Mouse (Mus musculus) hindbrain, embryonic 10.5 days (tissue): ENCODE measurements around the gene Rgs11. TPM values are rescaled to one million over a fixed set of nuclear protein-coding genes. Genes with fewer than 3 reads are reported as not detected.

ENCODE experiments used
- DNase-seq: peaks from one replicate; pipeline ENCODE4 v3.0.0-alpha.2; 2017; ENCODE audit warnings: low spot score
- H3K27ac ChIP-seq: fragments of 300-500 bp; sonication (generic); 2 replicates; pipeline ENCODE4 v1.5.1; 2016; ENCODE audit warnings: mild to moderate bottlenecking, moderate library complexity
- H3K27me3 ChIP-seq: fragments of 300-500 bp; sonication (generic); 2 replicates; pipeline ENCODE4 v1.6.1; 2016; ENCODE audit warnings: mild to moderate bottlenecking; ENCODE audit not compliant: poor library complexity, insufficient read depth, severe bottlenecking
- H3K36me3 ChIP-seq: fragments of 300-500 bp; sonication (generic); 2 replicates; pipeline ENCODE4 v1.6.1; 2016; ENCODE audit warnings: mild to moderate bottlenecking, moderate library complexity
- H3K4me1 ChIP-seq: fragments of 300-500 bp; sonication (generic); replicated peaks from 2 replicates; pipeline ENCODE4 v1.6.1; 2016; ENCODE audit warnings: mild to moderate bottlenecking
- H3K4me3 ChIP-seq: fragments of 300-500 bp; sonication (generic); 2 replicates; pipeline ENCODE4 v1.5.1; 2016; ENCODE audit warnings: mild to moderate bottlenecking, moderate library complexity
- H3K9me3 ChIP-seq: fragments of 300-500 bp; sonication (generic); 2 replicates; pipeline ENCODE4 v1.6.1; 2016; ENCODE audit warnings: mild to moderate bottlenecking, moderate library complexity
- WGBS: fragments of 180-500 bp; shearing (Covaris S2); methylation state at CpG from one replicate; pipeline ENCODE4 v1.1.7; 2016; 5-methylcytosine and 5-hydroxymethylcytosine counted together
- polyA plus RNA-seq: library from polyadenylated mRNA; unstranded; fragments of >200 nt; fragmentation: Nextera tagmentation; extraction: Ambion mirVana; gene quantifications from 2 replicates; pipeline ENCODE4 v1.2.1, GENCODE M21; 2016

The Rgs11 gene
- polyA plus RNA-seq, 1 experiment from 2014 or later = 1.5 TPM

DNA sequence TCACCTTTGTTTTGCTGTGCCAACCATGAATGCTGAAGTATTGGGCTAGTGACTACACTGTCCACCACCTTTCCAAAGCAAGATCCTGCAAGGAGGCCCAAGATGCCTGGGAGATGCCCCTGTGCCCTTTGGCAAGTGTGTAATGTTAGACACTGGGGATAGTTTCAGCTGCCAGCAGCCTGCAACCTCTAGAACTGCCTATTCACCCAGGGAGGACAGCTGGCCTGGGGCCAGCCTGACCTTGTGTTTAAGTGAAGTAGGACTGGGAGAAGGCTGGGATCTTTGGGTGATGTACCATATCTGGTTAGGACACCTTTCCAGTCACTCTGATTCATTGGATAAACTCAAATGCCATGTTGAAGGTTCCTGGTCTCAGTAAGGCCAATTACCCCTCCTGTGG lies 753 bp upstream of the Rgs11 start:
- H3K27ac ChIP-seq = no peak overlapping the region
- DNase-seq = no peak
- H3K9me3 ChIP-seq = no peaks in the 10 kb centered on the region
- H3K36me3 ChIP-seq = peaks cover 23% of the 10 kb centered on the region
- peaks cover 80% of the 10 kb centered on the region for H3K27me3 ChIP-seq
- H3K4me1 ChIP-seq = peaks cover 50% of the 10 kb centered on the region
- no peak overlapping the region for H3K4me3 ChIP-seq

- DNase-seq = no peak
- WGBS = 2% methylated on average over 30 of the region's 30 CpGs
- peaks cover 82% of the 10 kb centered on the region for H3K27me3 ChIP-seq
These were observed 615 bp downstream of the Rgs11 start for GRCm38 (mm10) chr17:26203321-26203811.

DNA sequence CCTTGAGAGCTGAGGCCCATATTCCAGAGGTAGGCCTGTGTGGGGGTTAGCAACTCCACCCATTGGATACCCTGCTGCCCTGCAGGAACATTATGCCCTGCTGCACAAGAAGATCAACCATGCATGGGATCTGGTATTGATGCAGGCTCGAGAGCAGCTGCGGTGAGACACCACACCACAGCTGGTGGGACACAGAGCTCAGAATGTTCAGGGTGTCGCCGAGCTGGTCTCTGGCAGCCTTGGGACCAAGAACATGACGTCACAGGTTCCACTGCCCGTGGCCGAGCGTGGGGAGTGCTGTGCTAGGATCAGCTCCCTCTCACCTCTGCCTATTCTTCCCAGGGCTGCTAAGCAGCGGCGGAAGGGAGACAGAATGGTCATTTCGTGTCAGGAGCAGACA lies 2.0 kb downstream of the Rgs11 start:
- Histone ChIP-seq H3K36me3 (no peaks in the 10 kb centered on the region), H3K27ac (0 out of 2 replicates have a peak overlapping the region, but pooled peaks have one; percentile 23), H3K9me3 (no peaks in the 10 kb centered on the region), H3K4me3 (no peak overlapping the region), H3K4me1 (peaks cover 50% of the 10 kb centered on the region), H3K27me3 (peaks cover 68% of the 10 kb centered on the region)
- no peak for DNase-seq
- WGBS = 37% methylated on average over 11 of the region's 11 CpGs

More at GRCm38 (mm10) chr17:26203321-26203811, 615 bp downstream of the Rgs11 start:
- H3K4me1 ChIP-seq = peaks cover 50% of the 10 kb centered on the region
- no peaks in the 10 kb centered on the region for H3K9me3 ChIP-seq
- H3K4me3 ChIP-seq = peak overlapping the region; percentile 51
- peaks cover 9% of the 10 kb centered on the region; the same call in 1 of the 2 replicates for H3K36me3 ChIP-seq
- 0 out of 2 replicates have a peak overlapping the region, but pooled peaks have one; percentile 50 for H3K27ac ChIP-seq

DNA sequence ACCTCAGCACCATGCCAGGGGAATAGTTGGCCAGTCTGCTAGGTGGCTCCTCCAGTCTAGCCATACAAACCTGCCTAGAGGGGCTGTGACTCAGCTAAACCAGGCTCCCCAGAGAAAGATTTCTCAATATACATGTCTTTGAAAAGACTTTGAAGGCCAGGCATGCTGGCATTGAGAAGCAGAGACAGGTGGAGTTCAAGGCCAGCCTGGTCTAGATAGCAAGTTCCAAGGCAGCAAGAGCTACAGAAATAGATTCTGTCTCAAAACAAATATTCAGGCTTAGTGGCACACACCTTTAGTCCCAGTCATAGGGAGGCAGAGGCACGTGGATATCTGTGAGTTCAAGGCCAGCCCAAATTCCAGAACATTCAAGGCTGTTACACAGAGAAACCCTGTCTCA lies 3.6 kb downstream of the Rgs11 start:
- no peak for DNase-seq
- 58% methylated on average over 1 of the region's 1 CpGs for WGBS
- Histone ChIP-seq H3K27me3 (peaks cover 52% of the 10 kb centered on the region), H3K36me3 (no peaks in the 10 kb centered on the region), H3K9me3 (no peaks in the 10 kb centered on the region), H3K27ac (no peak overlapping the region), H3K4me3 (no peak overlapping the region), H3K4me1 (peaks cover 34% of the 10 kb centered on the region)

GRCm38 (mm10) chr17:26207686-26208085 lies 4.9 kb downstream of the Rgs11 start, which contains the start of gene Arhgdig:
Gene Arhgdig (minus strand): TSS chr17:26207786.
- WGBS = 89% methylated on average over 12 of the region's 12 CpGs
- H3K27me3 ChIP-seq = peaks cover 39% of the 10 kb centered on the region
- peaks cover 24% of the 10 kb centered on the region for H3K4me1 ChIP-seq
- no peak within 1 kb of the TSS for H3K4me3 ChIP-seq
- no peak within 1 kb of the TSS for H3K27ac ChIP-seq
- no peaks in the 10 kb centered on the region; the same call in 1 of the 2 replicates for H3K36me3 ChIP-seq
- DNase-seq = no peak
- H3K9me3 ChIP-seq = no peaks in the 10 kb centered on the region

DNA sequence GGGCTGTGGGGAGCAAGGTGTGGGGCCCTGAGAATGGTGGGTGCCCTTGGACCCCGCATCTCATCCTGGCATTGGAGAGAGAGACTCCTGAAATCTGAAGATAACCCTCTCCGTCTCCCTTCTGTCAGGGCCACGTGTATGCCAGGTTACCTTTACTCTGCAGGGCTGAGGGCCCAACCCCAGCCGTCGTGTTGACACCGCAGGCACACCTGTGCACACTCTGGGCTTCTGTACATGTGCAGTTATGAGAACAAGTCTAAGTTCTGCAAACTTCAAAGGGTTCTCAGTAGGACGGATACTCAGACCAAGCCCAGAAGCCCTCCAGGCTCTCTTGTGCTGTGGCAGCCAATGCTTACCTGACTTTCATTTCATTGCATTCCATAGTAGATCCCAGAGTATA lies 9.5 kb downstream of the Rgs11 start:
- H3K27me3 ChIP-seq = no peaks in the 10 kb centered on the region
- DNase-seq = no peak
- 92% methylated on average over 7 of the region's 7 CpGs for WGBS

GRCm38 (mm10) chr17:26212681-26213080 lies 9.9 kb downstream of the Rgs11 start:
- no peak overlapping the region for H3K4me3 ChIP-seq
- WGBS = 89% methylated on average over 11 of the region's 11 CpGs
- no peaks in the 10 kb centered on the region for H3K4me1 ChIP-seq
- peaks cover 11% of the 10 kb centered on the region for H3K36me3 ChIP-seq
- 0 out of 2 replicates have a peak overlapping the region, but pooled peaks have one; percentile 4 for H3K27ac ChIP-seq
- no peaks in the 10 kb centered on the region for H3K9me3 ChIP-seq
- no peaks in the 10 kb centered on the region for H3K27me3 ChIP-seq
- no peak for DNase-seq

More for the DNA sequence above, 9.5 kb downstream of the Rgs11 start:
- peaks cover 11% of the 10 kb centered on the region for H3K36me3 ChIP-seq
- no peaks in the 10 kb centered on the region for H3K9me3 ChIP-seq
- no peak overlapping the region for H3K27ac ChIP-seq
- H3K4me1 ChIP-seq = no peaks in the 10 kb centered on the region
- no peak overlapping the region for H3K4me3 ChIP-seq

- WGBS = 68% methylated on average over 2 of the region's 2 CpGs
- H3K4me3 ChIP-seq = no peak overlapping the region
- no peak overlapping the region for H3K27ac ChIP-seq
- DNase-seq = no peak
- no peaks in the 10 kb centered on the region for H3K27me3 ChIP-seq
- H3K36me3 ChIP-seq = no peaks in the 10 kb centered on the region
- no peaks in the 10 kb centered on the region for H3K4me1 ChIP-seq
- no peaks in the 10 kb centered on the region for H3K9me3 ChIP-seq
These were observed 18.8 kb downstream of the Rgs11 start for GRCm38 (mm10) chr17:26221508-26221907.

DNA sequence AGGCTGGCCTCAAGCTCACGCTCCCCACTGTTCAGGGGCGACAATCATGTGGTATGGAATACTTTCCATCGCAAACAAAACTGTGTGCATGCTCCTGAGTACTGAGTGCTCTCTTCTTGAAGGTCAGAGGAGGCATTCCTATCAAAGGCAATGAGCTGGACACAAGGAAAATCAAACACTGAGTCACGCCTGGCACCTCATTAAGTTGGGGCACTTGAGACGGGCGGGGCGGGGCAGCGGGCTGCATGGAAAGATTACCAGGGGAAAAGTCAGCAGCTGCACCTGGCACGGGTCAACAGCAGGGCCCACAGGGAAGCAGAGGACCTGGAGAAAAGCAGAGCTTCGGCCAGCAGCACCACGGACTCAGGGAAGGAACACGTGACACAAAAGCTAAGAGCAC lies 22.4 kb downstream of the Rgs11 start:
- Histone ChIP-seq H3K4me3 (no peak overlapping the region), H3K27me3 (no peaks in the 10 kb centered on the region), H3K36me3 (no peaks in the 10 kb centered on the region), H3K4me1 (no peaks in the 10 kb centered on the region), H3K27ac (no peak overlapping the region), H3K9me3 (no peaks in the 10 kb centered on the region)
- no peak for DNase-seq
- 86% methylated on average over 12 of the region's 12 CpGs for WGBS

- no peaks in the 10 kb centered on the region for H3K36me3 ChIP-seq
- no peak overlapping the region for H3K27ac ChIP-seq
- 93% methylated on average over 5 of the region's 5 CpGs for WGBS
- no peaks in the 10 kb centered on the region for H3K4me1 ChIP-seq
- H3K9me3 ChIP-seq = no peaks in the 10 kb centered on the region
- DNase-seq = no peak
- no peak overlapping the region for H3K4me3 ChIP-seq
- no peaks in the 10 kb centered on the region for H3K27me3 ChIP-seq
These were observed 27.0 kb downstream of the Rgs11 start for GRCm38 (mm10) chr17:26229776-26230175.

- no peaks in the 10 kb centered on the region for H3K9me3 ChIP-seq
- no peak for DNase-seq
- H3K36me3 ChIP-seq = no peaks in the 10 kb centered on the region
- H3K27ac ChIP-seq = no peak overlapping the region
- no peak overlapping the region for H3K4me3 ChIP-seq
- no peaks in the 10 kb centered on the region for H3K27me3 ChIP-seq
- peaks cover 13% of the 10 kb centered on the region for H3K4me1 ChIP-seq
- 89% methylated on average over 5 of the region's 5 CpGs for WGBS
These were observed 28.4 kb downstream of the Rgs11 start for GRCm38 (mm10) chr17:26231156-26231555.

DNA sequence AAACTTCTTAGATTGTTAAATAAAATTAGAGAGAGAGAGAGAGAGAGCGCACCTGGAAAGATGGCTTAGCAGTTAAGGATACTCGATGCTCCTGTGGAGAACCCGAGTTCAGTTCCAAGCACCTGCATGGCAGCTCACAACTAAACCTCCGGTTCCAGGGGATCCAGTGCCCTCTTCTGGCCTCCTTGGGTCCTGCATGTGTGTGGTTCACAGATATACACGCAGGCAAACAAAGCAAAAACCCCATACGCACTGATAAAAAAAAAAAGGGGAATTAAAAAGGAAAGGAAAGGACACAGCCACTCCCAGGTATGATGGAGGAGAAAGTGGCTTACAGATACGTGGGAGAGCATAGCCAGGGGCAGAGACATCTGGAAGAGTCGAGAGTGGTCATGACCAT lies 30.1 kb downstream of the Rgs11 start:
- peak; percentile 8 for DNase-seq
- H3K4me3 ChIP-seq = no peak overlapping the region
- H3K4me1 ChIP-seq = peaks cover 18% of the 10 kb centered on the region
- no peaks in the 10 kb centered on the region for H3K36me3 ChIP-seq
- 64% methylated on average over 8 of the region's 8 CpGs for WGBS
- no peaks in the 10 kb centered on the region for H3K27me3 ChIP-seq
- H3K27ac ChIP-seq = no peak overlapping the region
- H3K9me3 ChIP-seq = no peaks in the 10 kb centered on the region

DNA sequence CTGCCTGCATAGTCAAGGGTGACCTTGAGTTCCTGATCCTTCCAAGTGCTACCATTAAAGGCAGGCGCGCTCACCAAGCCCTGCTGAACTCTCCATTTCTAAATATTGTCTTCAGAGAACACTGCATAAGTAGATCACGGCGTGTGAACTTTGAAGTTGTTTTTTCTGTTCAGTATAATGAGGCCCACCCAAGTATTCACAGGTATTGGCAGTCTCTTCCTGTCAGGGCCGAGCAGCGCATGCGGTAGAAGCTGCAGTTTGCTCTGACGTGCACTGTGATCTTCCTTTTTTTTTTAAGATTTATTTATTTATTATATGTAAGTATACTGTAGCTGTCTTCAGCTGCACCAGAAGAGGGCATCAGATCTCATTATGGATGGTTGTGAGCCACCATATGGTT lies 31.6 kb downstream of the Rgs11 start:
- Histone ChIP-seq H3K4me3 (no peak overlapping the region), H3K4me1 (peaks cover 18% of the 10 kb centered on the region), H3K9me3 (no peaks in the 10 kb centered on the region), H3K27me3 (no peaks in the 10 kb centered on the region), H3K36me3 (no peaks in the 10 kb centered on the region), H3K27ac (no peak overlapping the region)
- WGBS = 91% methylated on average over 8 of the region's 8 CpGs
- no peak for DNase-seq
